20 mouse cellular contexts compared by ENCODE assay signal in genomic region chr10:115060759-115061158, GRCm38 (mm10).
"Had no signal": no experiment of that assay in that cellular context is flagged by ENCODE, and none has a peak within 500 bp of the region (broad histone marks: within the 10 kb centered on the region; RNA-seq: fewer than 3 reads in every experiment).

No protein-coding gene starts in this region.

- ATAC-seq: midbrain, embryonic 13.5 days; midbrain, embryonic 16.5 days had no signal

- H3K4me2 ChIP-seq: limb, embryonic 13.5 days; liver, embryonic 13.5 days; midbrain, embryonic 13.5 days; neural tube, embryonic 13.5 days had no signal

- H3K9me3 ChIP-seq: limb, embryonic 10.5 days; midbrain, embryonic 10.5 days had no signal

- H3K4me1 ChIP-seq: limb, embryonic 10.5 days; liver, embryonic 13.5 days; megakaryocyte, embryonic 14.5 days; midbrain, embryonic 10.5 days; midbrain, embryonic 13.5 days; neural tube, embryonic 13.5 days had no signal

- H3K27ac ChIP-seq: kidney, postnatal 0 days; layer of hippocampus, adult 2 months; limb, embryonic 10.5 days; limb, embryonic 13.5 days; liver, embryonic 13.5 days; midbrain, embryonic 10.5 days; midbrain, embryonic 13.5 days; neural tube, embryonic 13.5 days had no signal

- H3K36me3 ChIP-seq: limb, embryonic 10.5 days; limb, embryonic 13.5 days; liver, embryonic 13.5 days; midbrain, embryonic 10.5 days; midbrain, embryonic 13.5 days; neural tube, embryonic 13.5 days had no signal

- H3K27me3 ChIP-seq: limb, embryonic 13.5 days; liver, embryonic 13.5 days; megakaryocyte, embryonic 14.5 days; midbrain, embryonic 13.5 days; neural tube, embryonic 13.5 days had no signal

- H3K9ac ChIP-seq: limb, embryonic 13.5 days; liver, embryonic 13.5 days; midbrain, embryonic 13.5 days; neural tube, embryonic 13.5 days had no signal

- DNase-seq: kidney, adult 2 months; kidney, postnatal 25 days; layer of hippocampus, adult 9-11 months; liver; liver, embryonic 13.5 days; lung, adult 2 months; lung, postnatal 14 days; lung, postnatal 4 days; retina, postnatal 1 day; thymus, postnatal 36 days had no signal

- H3K4me3 ChIP-seq: layer of hippocampus, adult 2 months; limb, embryonic 10.5 days; limb, embryonic 13.5 days; liver, embryonic 13.5 days; megakaryocyte, embryonic 14.5 days; midbrain, embryonic 10.5 days; midbrain, embryonic 13.5 days; myocyte; neural tube, embryonic 13.5 days had no signal
